Mouse (Mus musculus): ENCODE results near the gene Hoxa3. TPM values are rescaled to one million over a fixed set of nuclear protein-coding genes. Genes with fewer than 3 reads are reported as not detected.

Gene Hoxa3
- polyA plus RNA-seq, 1 experiment from 2014 or later: 6.4 TPM

MicroRNAs encoded within 50 kb of the gene (microRNA counts, 519-probe panel; counts per million panel counts)
- 5,207 counts per million, percentile 65 among the panel's probes with 10 or more counts for microRNA mmu-miR-196b

Small RNAs within 50 kb of the gene (microRNA-seq; reads per million reads assigned to microRNA genes)
- gene Mir196b: 4,524 reads per million, percentile 90 among the genes with 10 or more reads in this experiment

Other genes starting within 250 kb of the Hoxa3 start
- 27.8 and 29.3 TPM in 2 replicates for gene Skap2, start 200.8 kb downstream of the Hoxa3 start, polyA plus RNA-seq (2015; fragmentation: Nextera tagmentation; extraction: Ambion mirVana)
- 1.1 and 1.3 TPM in 2 replicates for gene Hoxa1, start 55.0 kb downstream of the Hoxa3 start, polyA plus RNA-seq (2015; fragmentation: Nextera tagmentation; extraction: Ambion mirVana)
- 4.2 and 5.9 TPM in 2 replicates for gene Hoxa2, start 48.5 kb downstream of the Hoxa3 start, polyA plus RNA-seq (2015; fragmentation: Nextera tagmentation; extraction: Ambion mirVana)
- 1.0 and 1.4 TPM in 2 replicates for gene 5730596B20Rik, start 35.8 kb downstream of the Hoxa3 start, polyA plus RNA-seq (2015; fragmentation: Nextera tagmentation; extraction: Ambion mirVana)
- 2.2 and 2.4 TPM in 2 replicates for gene Hoxa4, start 21.6 kb downstream of the Hoxa3 start, polyA plus RNA-seq (2015; fragmentation: Nextera tagmentation; extraction: Ambion mirVana)
- 13.8 and 24.7 TPM in 2 replicates for gene Hoxa5, start 8.7 kb downstream of the Hoxa3 start, polyA plus RNA-seq (2015; fragmentation: Nextera tagmentation; extraction: Ambion mirVana)
- gene Hoxa6, start 4.6 kb downstream of the Hoxa3 start, polyA plus RNA-seq (2015; fragmentation: Nextera tagmentation; extraction: Ambion mirVana): 9.2 and 13.5 TPM in 2 replicates
- gene Gm28308, start within 50 bp of the Hoxa3 start, polyA plus RNA-seq (2015; fragmentation: Nextera tagmentation; extraction: Ambion mirVana): 0.61 and 1.8 TPM in 2 replicates
- 84.8 and 121 TPM in 2 replicates for gene Hoxa7, start 8.5 kb upstream of the Hoxa3 start, polyA plus RNA-seq (2015; fragmentation: Nextera tagmentation; extraction: Ambion mirVana)
- gene Hoxa9, start 17.8 kb upstream of the Hoxa3 start, polyA plus RNA-seq (2015; fragmentation: Nextera tagmentation; extraction: Ambion mirVana): 60.9 and 73.2 TPM in 2 replicates
- gene Hoxa10, start 27.5 kb upstream of the Hoxa3 start, polyA plus RNA-seq (2015; fragmentation: Nextera tagmentation; extraction: Ambion mirVana): 62.4 and 92.7 TPM in 2 replicates
- 4.9 and 7.6 TPM in 2 replicates for gene Hoxa11, start 32.5 kb upstream of the Hoxa3 start, polyA plus RNA-seq (2015; fragmentation: Nextera tagmentation; extraction: Ambion mirVana)
- not detected in 2 replicates for gene Hoxa13, start 47.5 kb upstream of the Hoxa3 start, polyA plus RNA-seq (2015; fragmentation: Nextera tagmentation; extraction: Ambion mirVana)
- gene Evx1, start 100.2 kb upstream of the Hoxa3 start, polyA plus RNA-seq (2015; fragmentation: Nextera tagmentation; extraction: Ambion mirVana): 0.76 and 0.79 TPM in 2 replicates